Mouse (Mus musculus): ENCODE data around the gene Olfr975. TPM values are rescaled to one million over a fixed set of nuclear protein-coding genes. Genes with fewer than 3 reads are reported as not detected.

Olfr975 gene
- polyA plus RNA-seq, 1 experiment from 2014 or later, result not detected

Other genes starting within 250 kb of the Olfr975 start
- gene Olfr149, start 244.9 kb downstream of the Olfr975 start, polyA plus RNA-seq (2015; fragmentation: Nextera tagmentation; extraction: Ambion mirVana), result not detected in 2 replicates
- gene Olfr965, start 240.7 kb downstream of the Olfr975 start, polyA plus RNA-seq (2015; fragmentation: Nextera tagmentation; extraction: Ambion mirVana), result not detected in 2 replicates
- gene Olfr150, start 221.1 kb downstream of the Olfr975 start, polyA plus RNA-seq (2015; fragmentation: Nextera tagmentation; extraction: Ambion mirVana), result not detected in 2 replicates
- gene Olfr967, start 205.8 kb downstream of the Olfr975 start, polyA plus RNA-seq (2015; fragmentation: Nextera tagmentation; extraction: Ambion mirVana), result not detected in 2 replicates
- gene Olfr968, start 168.8 kb downstream of the Olfr975 start, polyA plus RNA-seq (2015; fragmentation: Nextera tagmentation; extraction: Ambion mirVana), result not detected in 2 replicates
- gene Olfr969, start 161.1 kb downstream of the Olfr975 start, polyA plus RNA-seq (2015; fragmentation: Nextera tagmentation; extraction: Ambion mirVana), result not detected in 2 replicates
- gene Olfr970, start 143.2 kb downstream of the Olfr975 start, polyA plus RNA-seq (2015; fragmentation: Nextera tagmentation; extraction: Ambion mirVana), result not detected in 2 replicates
- not detected in 2 replicates for gene Olfr971, start 115.2 kb downstream of the Olfr975 start, polyA plus RNA-seq (2015; fragmentation: Nextera tagmentation; extraction: Ambion mirVana)
- not detected in 2 replicates for gene Olfr972, start 85.6 kb downstream of the Olfr975 start, polyA plus RNA-seq (2015; fragmentation: Nextera tagmentation; extraction: Ambion mirVana)
- not detected in 2 replicates for gene Olfr229, start 44.7 kb downstream of the Olfr975 start, polyA plus RNA-seq (2015; fragmentation: Nextera tagmentation; extraction: Ambion mirVana)
- gene Olfr974, start 14.5 kb downstream of the Olfr975 start, polyA plus RNA-seq (2015; fragmentation: Nextera tagmentation; extraction: Ambion mirVana), result not detected in 2 replicates
- not detected in 2 replicates for gene Olfr976, start 9.1 kb upstream of the Olfr975 start, polyA plus RNA-seq (2015; fragmentation: Nextera tagmentation; extraction: Ambion mirVana)
- gene Olfr978, start 40.1 kb upstream of the Olfr975 start, polyA plus RNA-seq (2015; fragmentation: Nextera tagmentation; extraction: Ambion mirVana), result not detected in 2 replicates
- not detected in 2 replicates for gene Olfr979, start 51.4 kb upstream of the Olfr975 start, polyA plus RNA-seq (2015; fragmentation: Nextera tagmentation; extraction: Ambion mirVana)
- not detected in 2 replicates for gene Olfr980, start 57.5 kb upstream of the Olfr975 start, polyA plus RNA-seq (2015; fragmentation: Nextera tagmentation; extraction: Ambion mirVana)
- not detected in 2 replicates for gene Olfr981, start 69.4 kb upstream of the Olfr975 start, polyA plus RNA-seq (2015; fragmentation: Nextera tagmentation; extraction: Ambion mirVana)
- not detected in 2 replicates for gene Olfr982, start 121.8 kb upstream of the Olfr975 start, polyA plus RNA-seq (2015; fragmentation: Nextera tagmentation; extraction: Ambion mirVana)
- gene Olfr983, start 141.5 kb upstream of the Olfr975 start, polyA plus RNA-seq (2015; fragmentation: Nextera tagmentation; extraction: Ambion mirVana), result not detected in 2 replicates
- not detected in 2 replicates for gene Olfr984, start 162.2 kb upstream of the Olfr975 start, polyA plus RNA-seq (2015; fragmentation: Nextera tagmentation; extraction: Ambion mirVana)
- gene Olfr985, start 178.1 kb upstream of the Olfr975 start, polyA plus RNA-seq (2015; fragmentation: Nextera tagmentation; extraction: Ambion mirVana), result not detected in 2 replicates
- not detected in 2 replicates for gene Tmem225, start 196.1 kb upstream of the Olfr975 start, polyA plus RNA-seq (2015; fragmentation: Nextera tagmentation; extraction: Ambion mirVana)
- gene Olfr986, start 228.9 kb upstream of the Olfr975 start, polyA plus RNA-seq (2015; fragmentation: Nextera tagmentation; extraction: Ambion mirVana), result not detected in 2 replicates
- 2.8 and 4.1 TPM in 2 replicates for gene Zfp202, start 240.3 kb upstream of the Olfr975 start, polyA plus RNA-seq (2015; fragmentation: Nextera tagmentation; extraction: Ambion mirVana)

Data from heart, embryonic 15.5 days (tissue).